Mouse (Mus musculus): ENCODE results near the gene Krtcap2. TPM values are rescaled to one million over a fixed set of nuclear protein-coding genes. Genes with fewer than 3 reads are reported as not detected.

Krtcap2 gene
- polyA plus RNA-seq, 1 experiment: 183 TPM

GRCm38 (mm10) chr3:89242331-89242895, 3.4 kb upstream of the Krtcap2 start:
- peaks cover 27% of the 10 kb centered on the region for H3K4me1 ChIP-seq (replicated peaks; ENCODE audit: control insufficient read depth, insufficient read depth, low read length)
- H3K27ac ChIP-seq (ENCODE audit: control insufficient read depth, insufficient read depth, low read length): no peak overlapping the region
- no peak for TF ChIP-seq POLR2A (IDR thresholded peaks at IDR 0.05; ENCODE audit: control insufficient read depth, extremely low read depth, insufficient read depth, low read length, poor library complexity)
- no peak for TF ChIP-seq CTCF (IDR thresholded peaks at IDR 0.05; ENCODE audit: borderline replicate concordance, control insufficient read depth, extremely low read depth, insufficient read depth, low read length, poor library complexity)
- WGBS: 78% methylated on average over 9 of the region's 9 CpGs
- DNase-seq: no peak
- H3K27me3 ChIP-seq (ENCODE audit: control insufficient read depth, insufficient read depth, low read length): no peaks in the 10 kb centered on the region
- no peaks in the 10 kb centered on the region for H3K36me3 ChIP-seq (ENCODE audit: control insufficient read depth, insufficient read depth, low read length)
- H3K4me3 ChIP-seq (ENCODE audit: control insufficient read depth, insufficient read depth, low read length): no peak overlapping the region

- H3K4me3 ChIP-seq (ENCODE audit: control insufficient read depth, insufficient read depth, low read length): 0 out of 2 replicates have a peak overlapping the region, but pooled peaks have one; percentile 10
These were observed 2.2 kb upstream of the Krtcap2 start for GRCm38 (mm10) chr3:89243609-89244008.

GRCm38 (mm10) chr3:89244158-89244981, 1.4 kb upstream of the Krtcap2 start:
- no peaks in the 10 kb centered on the region for H3K36me3 ChIP-seq (ENCODE audit: control insufficient read depth, insufficient read depth, low read length)
- peak; percentile 47 for DNase-seq
- WGBS: 49% methylated on average over 25 of the region's 25 CpGs
- peaks cover 31% of the 10 kb centered on the region for H3K4me1 ChIP-seq (replicated peaks; ENCODE audit: control insufficient read depth, insufficient read depth, low read length)
- no peaks in the 10 kb centered on the region for H3K27me3 ChIP-seq (ENCODE audit: control insufficient read depth, insufficient read depth, low read length)
- H3K27ac ChIP-seq (ENCODE audit: control insufficient read depth, insufficient read depth, low read length): no peak overlapping the region
- peak overlapping the region; percentile 22 for H3K4me3 ChIP-seq (ENCODE audit: control insufficient read depth, insufficient read depth, low read length)
- no peak for TF ChIP-seq CTCF (IDR thresholded peaks at IDR 0.05; ENCODE audit: borderline replicate concordance, control insufficient read depth, extremely low read depth, insufficient read depth, low read length, poor library complexity)
- no peak for TF ChIP-seq POLR2A (IDR thresholded peaks at IDR 0.05; ENCODE audit: control insufficient read depth, extremely low read depth, insufficient read depth, low read length, poor library complexity)

More at GRCm38 (mm10) chr3:89243609-89244008, 2.2 kb upstream of the Krtcap2 start:
- TF ChIP-seq CTCF (IDR thresholded peaks at IDR 0.05; ENCODE audit: borderline replicate concordance, control insufficient read depth, extremely low read depth, insufficient read depth, low read length, poor library complexity) (peak; percentile 83), POLR2A (IDR thresholded peaks at IDR 0.05; ENCODE audit: control insufficient read depth, extremely low read depth, insufficient read depth, low read length, poor library complexity) (0 out of 2 replicates have a peak, but pooled peaks have one; percentile 41)
- peak; percentile 86 for DNase-seq
- H3K36me3 ChIP-seq (ENCODE audit: control insufficient read depth, insufficient read depth, low read length): no peaks in the 10 kb centered on the region
- WGBS: 23% methylated on average over 14 of the region's 14 CpGs
- no peaks in the 10 kb centered on the region for H3K27me3 ChIP-seq (ENCODE audit: control insufficient read depth, insufficient read depth, low read length)
- H3K4me1 ChIP-seq (replicated peaks; ENCODE audit: control insufficient read depth, insufficient read depth, low read length): peaks cover 31% of the 10 kb centered on the region
- no peak overlapping the region for H3K27ac ChIP-seq (ENCODE audit: control insufficient read depth, insufficient read depth, low read length)

GRCm38 (mm10) chr3:89244982-89245687, 631 bp upstream of the Krtcap2 start:
- under 1% methylated on average over 19 of the region's 26 CpGs for WGBS
- peak overlapping the region; percentile 23 for H3K4me3 ChIP-seq (ENCODE audit: control insufficient read depth, insufficient read depth, low read length)
- peak; percentile 60 for DNase-seq
- no peaks in the 10 kb centered on the region for H3K36me3 ChIP-seq (ENCODE audit: control insufficient read depth, insufficient read depth, low read length)
- H3K27me3 ChIP-seq (ENCODE audit: control insufficient read depth, insufficient read depth, low read length): no peaks in the 10 kb centered on the region
- H3K4me1 ChIP-seq (replicated peaks; ENCODE audit: control insufficient read depth, insufficient read depth, low read length): peaks cover 31% of the 10 kb centered on the region
- TF ChIP-seq POLR2A (IDR thresholded peaks at IDR 0.05; ENCODE audit: control insufficient read depth, extremely low read depth, insufficient read depth, low read length, poor library complexity) (no peak), CTCF (IDR thresholded peaks at IDR 0.05; ENCODE audit: borderline replicate concordance, control insufficient read depth, extremely low read depth, insufficient read depth, low read length, poor library complexity) (no peak)
- H3K27ac ChIP-seq (ENCODE audit: control insufficient read depth, insufficient read depth, low read length): peak overlapping the region; percentile 8; the same call in 1 of the 2 replicates

- H3K4me3 ChIP-seq (ENCODE audit: control insufficient read depth, insufficient read depth, low read length): peak within 1 kb of the TSS; percentile 62
- TF ChIP-seq CTCF (IDR thresholded peaks at IDR 0.05; ENCODE audit: borderline replicate concordance, control insufficient read depth, extremely low read depth, insufficient read depth, low read length, poor library complexity) (peak; percentile 94), POLR2A (IDR thresholded peaks at IDR 0.05; ENCODE audit: control insufficient read depth, extremely low read depth, insufficient read depth, low read length, poor library complexity) (0 out of 2 replicates have a peak, but pooled peaks have one; percentile 34)
- H3K27me3 ChIP-seq (ENCODE audit: control insufficient read depth, insufficient read depth, low read length): no peaks in the 10 kb centered on the region
- peaks cover 42% of the 10 kb centered on the region for H3K4me1 ChIP-seq (replicated peaks; ENCODE audit: control insufficient read depth, insufficient read depth, low read length)
- WGBS: under 1% methylated on average over 42 of the region's 42 CpGs
- H3K36me3 ChIP-seq (ENCODE audit: control insufficient read depth, insufficient read depth, low read length): no peaks in the 10 kb centered on the region
- DNase-seq: peak; percentile 87
- H3K27ac ChIP-seq (ENCODE audit: control insufficient read depth, insufficient read depth, low read length): peak within 1 kb of the TSS; percentile 8; the same call in 1 of the 2 replicates
These were observed 715 bp downstream of the Krtcap2 start, which contains the start of gene Trim46 for GRCm38 (mm10) chr3:89246261-89247100. Trim46 (minus strand) TSS chr3:89246309.

Data from thymus, adult 2 months (tissue).